In the genomic region with DNA sequence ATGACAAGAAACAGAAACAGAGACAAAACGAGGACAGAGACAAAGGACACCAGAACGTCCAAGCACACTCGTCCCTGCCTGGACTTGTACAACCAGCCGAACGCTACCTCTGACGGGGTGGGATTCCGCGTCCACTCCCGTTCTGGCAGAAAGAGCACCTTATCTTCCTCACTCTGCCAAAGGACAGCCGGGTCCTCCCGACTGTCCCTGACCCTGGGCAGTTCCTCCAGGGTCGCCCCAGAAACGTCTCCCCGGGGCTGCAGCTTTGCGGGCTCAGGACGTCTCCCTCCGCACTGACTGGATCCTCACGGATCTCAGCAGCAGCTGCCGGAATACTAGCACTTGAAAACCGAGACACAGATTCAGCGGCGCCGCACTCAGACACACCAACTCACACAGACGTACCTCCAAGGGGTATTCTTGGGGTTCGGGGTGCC, we compare ENCODE assay signal across 8 mouse cellular contexts.
DNase-seq lines count a peak whose midpoint lies in the region; ATAC-seq and TF ChIP-seq lines count a peak whose summit lies in the region.

No protein-coding gene starts in this region.

- H3K9ac ChIP-seq in neural tube, embryonic 14.5 days (replicated peaks; ENCODE audit: low read depth, low read length) = no peak overlapping the region

- H3K27me3 ChIP-seq in neural tube, embryonic 14.5 days (ENCODE audit: control insufficient read depth, insufficient read depth, low read length) = no peaks in the 10 kb centered on the region

- no peak for TF ChIP-seq CTCF in brain, embryonic 14.5 days (IDR thresholded peaks at IDR 0.05; ENCODE audit: borderline replicate concordance, extremely low read depth, insufficient read depth, insufficient read length)

- no peaks in the 10 kb centered on the region for H3K36me3 ChIP-seq in neural tube, embryonic 14.5 days (ENCODE audit: control insufficient read depth, insufficient read depth, low read length)

- WGBS in neural tube, embryonic 14.5 days = 72% methylated on average over 25 of the region's 25 CpGs

- no peak for TF ChIP-seq POLR2A in brain, embryonic 14.5 days (IDR thresholded peaks at IDR 0.05; ENCODE audit: borderline replicate concordance, extremely low read depth, insufficient read depth, insufficient read length, poor library complexity, severe bottlenecking)

- H3K4me3 ChIP-seq in neural tube, embryonic 14.5 days (ENCODE audit: low read depth, low read length) = no peak overlapping the region

- no peak overlapping the region for H3K27ac ChIP-seq in neural tube, embryonic 14.5 days (ENCODE audit: low read depth, low read length)

- intact Hi-C loops in left cerebral cortex, postnatal 4 days (cut with DNase I) = no loop called here
- intact Hi-C loops in left cerebral cortex, postnatal 25 days (cut with DNase I) = no loop called here
- intact Hi-C loops in left cerebral cortex, postnatal 36 days (cut with DNase I) = no loop called here

- no peaks in the 10 kb centered on the region for H3K4me1 ChIP-seq in neural tube, embryonic 14.5 days (ENCODE audit: control insufficient read depth, insufficient read depth, low read length)

- no peak overlapping the region for H3K4me2 ChIP-seq in neural tube, embryonic 14.5 days (ENCODE audit: low read depth, low read length)

- H3K9me3 ChIP-seq in neural tube, embryonic 14.5 days (ENCODE audit: control insufficient read depth, low read length) = peaks cover 52% of the 10 kb centered on the region

- ATAC-seq in granulocyte monocyte progenitor cell, adult 5-6 weeks (replicated peaks; ENCODE audit: poor library complexity, severe bottlenecking) = peak; percentile 49
- peak; percentile 72 for ATAC-seq in neural tube, embryonic 14.5 days (ENCODE audit: low read depth)

- DNase-seq in left cerebral cortex, postnatal 4 days = peak; percentile 5
- DNase-seq in left cerebral cortex, postnatal 25 days (ENCODE audit: low spot score in 2 of 2) = no peak
- peak; percentile 4 for DNase-seq in brain, embryonic 14.5 days (ENCODE audit: low read depth)
- peak; percentile 39 for DNase-seq in liver
- DNase-seq in ovary, postnatal 14 days (ENCODE audit: low spot score) = no peak
- no peak for DNase-seq in left cerebral cortex, postnatal 36 days (ENCODE audit: low spot score in 2 of 2)

Comparison
In these comparisons a context has a peak if more than half of its experiments do, and no peak if none do; other contexts are left out.
1. DNase-seq: peak in left cerebral cortex, postnatal 4 days (single experiment), brain, embryonic 14.5 days (single experiment) and liver (single experiment); none in left cerebral cortex, postnatal 25 days (0 of 2), ovary, postnatal 14 days (single experiment) and left cerebral cortex, postnatal 36 days (0 of 2).